Mouse (Mus musculus) stomach, postnatal 0 days (tissue): ENCODE measurements around the gene Syt8. TPM values are rescaled to one million over a fixed set of nuclear protein-coding genes. Genes with fewer than 3 reads are reported as not detected.

Experiments
- ATAC-seq: fragments of 200-750 bp; cut with Nextera tagmentation; 2 replicates; pipeline ENCODE4 v1.8.0; 2017; ENCODE audit not compliant: low FRiP score, low TSS enrichment
- DNase-seq: peaks from one replicate; pipeline ENCODE4 v3.0.0-alpha.2; 2016; ENCODE audit warnings: low spot score
- H3K27ac ChIP-seq: fragments of 300-500 bp; sonication (generic); replicated peaks from 2 replicates; pipeline ENCODE4 v1.5.1; 2014; ENCODE audit warnings: mild to moderate bottlenecking, control low read depth
- H3K27me3 ChIP-seq: fragments of 300-500 bp; sonication (generic); 2 replicates; pipeline ENCODE4 v1.6.1; 2014; ENCODE audit warnings: low read length; ENCODE audit not compliant: control insufficient read depth, insufficient read depth
- H3K36me3 ChIP-seq: fragments of 300-500 bp; sonication (generic); 2 replicates; pipeline ENCODE4 v1.6.1; 2014; ENCODE audit warnings: low read length, mixed read lengths; ENCODE audit not compliant: control insufficient read depth, insufficient read depth
- H3K4me1 ChIP-seq: fragments of 300-500 bp; sonication (generic); replicated peaks from 2 replicates; pipeline ENCODE4 v1.6.1; 2014; ENCODE audit warnings: antibody characterized with exemption; ENCODE audit not compliant: control insufficient read depth, insufficient read depth
- H3K4me2 ChIP-seq: fragments of 300-500 bp; sonication (generic); replicated peaks from 2 replicates; pipeline ENCODE4 v1.6.1; 2014; ENCODE audit warnings: low read depth, mild to moderate bottlenecking, control low read depth, moderate library complexity
- H3K4me3 ChIP-seq: fragments of 300-500 bp; sonication (generic); 2 replicates; pipeline ENCODE4 v1.5.1; 2014; ENCODE audit warnings: low read depth, low read length, control low read depth
- H3K9ac ChIP-seq: fragments of 300-500 bp; sonication (generic); 2 replicates; pipeline ENCODE4 v1.6.1; 2014; ENCODE audit warnings: mild to moderate bottlenecking, low read length, control low read depth, mixed read lengths
- H3K9me3 ChIP-seq: fragments of 300-500 bp; sonication (generic); 2 replicates; pipeline ENCODE4 v1.6.1; 2016; ENCODE audit warnings: low read length; ENCODE audit not compliant: control insufficient read depth
- CTCF ChIP-seq: IDR thresholded peaks from 2 replicates; pipeline ENCODE4 v1.5.1; 2016; ENCODE audit warnings: antibody characterized with exemption, low read depth, mild to moderate bottlenecking, moderate library complexity
- EP300 ChIP-seq: optimal IDR thresholded peaks from 2 replicates; pipeline ENCODE3; 2016; ENCODE audit warnings: antibody characterized with exemption
- WGBS: fragments of 180-500 bp; shearing (Covaris S2); extraction: QIAGEN DNeasy Blood & Tissue Kit; methylation state at CpG from one replicate; pipeline ENCODE4 v1.1.7; 2014; 5-methylcytosine and 5-hydroxymethylcytosine counted together
- polyA plus RNA-seq: library from polyadenylated mRNA; unstranded; fragments of >200 nt; fragmentation: Nextera tagmentation; extraction: Ambion mirVana; gene quantifications from 2 replicates; pipeline ENCODE4 v1.2.1, GENCODE M21; 2015

The Syt8 gene
- polyA plus RNA-seq, 1 experiment from 2014 or later: 70.7 TPM

GRCm38 (mm10) chr7:142454706-142455105 lies 20.1 kb downstream of the Syt8 start:
- Histone ChIP-seq H3K4me3 (no peak overlapping the region), H3K36me3 (no peaks in the 10 kb centered on the region), H3K4me1 (peaks cover 13% of the 10 kb centered on the region), H3K27ac (peak overlapping the region; percentile 95), H3K4me2 (no peak overlapping the region), H3K9ac (no peak overlapping the region), H3K27me3 (no peaks in the 10 kb centered on the region), H3K9me3 (no peaks in the 10 kb centered on the region)
- 35% methylated on average over 1 of the region's 1 CpGs for WGBS
- DNase-seq: peak; percentile 10
- TF ChIP-seq EP300 (no peak), CTCF (no peak)
- ATAC-seq: no peak

DNA sequence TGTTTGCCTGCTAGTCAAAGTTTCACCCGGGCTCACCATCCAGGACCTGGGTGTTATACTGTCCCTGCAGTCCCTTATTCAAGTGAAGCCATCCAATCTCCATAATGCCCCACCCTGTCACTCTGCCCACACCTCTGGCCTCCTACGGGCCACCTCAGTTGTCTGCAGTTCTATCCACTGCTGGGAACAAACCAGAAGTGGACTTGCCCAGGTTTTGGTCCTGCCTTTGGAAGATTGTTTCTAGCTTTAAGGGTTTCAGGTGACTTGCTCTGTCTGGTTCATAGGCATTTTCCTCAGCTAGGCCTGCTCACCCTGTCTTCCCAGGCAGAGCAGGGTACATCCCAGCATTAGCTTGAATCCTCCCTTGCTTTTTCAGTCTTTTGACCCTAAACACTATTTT lies 20.6 kb downstream of the Syt8 start:
- H3K9ac ChIP-seq: peak overlapping the region; percentile 27; the same call in 1 of the 2 replicates
- no peak for TF ChIP-seq CTCF
- TF ChIP-seq EP300: no peak
- no peak overlapping the region for H3K4me2 ChIP-seq
- H3K27ac ChIP-seq: peak overlapping the region; percentile 95
- DNase-seq (peak; percentile 13), ATAC-seq (no peak)
- peaks cover 13% of the 10 kb centered on the region for H3K4me1 ChIP-seq
- 29% methylated on average over 2 of the region's 2 CpGs for WGBS
- no peaks in the 10 kb centered on the region for H3K36me3 ChIP-seq
- no peaks in the 10 kb centered on the region for H3K27me3 ChIP-seq
- no peaks in the 10 kb centered on the region for H3K9me3 ChIP-seq
- H3K4me3 ChIP-seq: no peak overlapping the region

- DNase-seq (peak; percentile 13), ATAC-seq (peak; percentile 1; the same call in 1 of the 2 replicates)
- Histone ChIP-seq H3K27ac (peak overlapping the region; percentile 95), H3K27me3 (no peaks in the 10 kb centered on the region), H3K4me3 (no peak overlapping the region), H3K4me2 (no peak overlapping the region), H3K9me3 (no peaks in the 10 kb centered on the region), H3K4me1 (peaks cover 13% of the 10 kb centered on the region), H3K9ac (0 out of 2 replicates have a peak overlapping the region, but pooled peaks have one; percentile 4), H3K36me3 (no peaks in the 10 kb centered on the region)
- 68% methylated on average over 3 of the region's 3 CpGs for WGBS
- TF ChIP-seq CTCF (no peak), EP300 (no peak)
These were observed 22.2 kb downstream of the Syt8 start for GRCm38 (mm10) chr7:142456806-142457205.

DNA sequence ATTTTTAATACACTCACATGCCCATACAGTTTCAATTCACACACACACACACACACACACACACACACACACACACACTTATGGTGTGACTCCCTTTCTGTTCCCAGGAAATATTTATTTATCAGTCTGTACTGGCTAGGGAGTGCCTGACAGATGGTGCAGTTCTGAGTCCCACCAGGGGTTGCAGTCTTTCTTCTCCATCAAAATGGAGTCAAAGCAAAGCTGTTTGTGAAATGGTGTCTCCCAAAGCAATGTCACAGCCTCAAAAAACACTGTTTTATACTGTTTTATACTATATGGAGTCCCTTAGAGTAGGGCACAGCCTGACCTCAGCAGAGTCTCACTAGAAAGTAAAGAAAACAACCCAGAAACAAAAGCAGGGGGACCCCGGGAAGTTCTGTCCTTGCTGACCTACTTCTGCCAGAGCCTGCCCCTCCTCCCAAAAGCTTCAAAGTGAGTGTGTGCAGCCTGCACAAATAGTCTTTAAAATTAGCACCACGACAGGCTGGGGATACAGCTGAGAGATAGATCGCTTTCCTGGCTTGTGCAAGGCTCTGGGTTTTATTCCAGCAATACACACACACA lies 22.7 kb downstream of the Syt8 start:
- TF ChIP-seq EP300 (peak; percentile 42), CTCF (peak; percentile 59)
- no peak overlapping the region for H3K4me2 ChIP-seq
- peak; percentile 29 for DNase-seq
- H3K4me3 ChIP-seq: no peak overlapping the region
- H3K36me3 ChIP-seq: no peaks in the 10 kb centered on the region
- no peak overlapping the region for H3K9ac ChIP-seq
- H3K9me3 ChIP-seq: no peaks in the 10 kb centered on the region
- peaks cover 13% of the 10 kb centered on the region for H3K4me1 ChIP-seq
- H3K27ac ChIP-seq: peak overlapping the region; percentile 95
- 13% methylated on average over 3 of the region's 3 CpGs for WGBS
- ATAC-seq: peak; percentile 65
- no peaks in the 10 kb centered on the region for H3K27me3 ChIP-seq

GRCm38 (mm10) chr7:142458026-142458425 lies 23.4 kb downstream of the Syt8 start:
- H3K27ac ChIP-seq: peak overlapping the region; percentile 95
- WGBS: 22% methylated on average over 2 of the region's 2 CpGs
- ATAC-seq (peak; percentile 72; the same call in 1 of the 2 replicates), DNase-seq (peak; percentile 24)
- no peak overlapping the region for H3K9ac ChIP-seq
- H3K36me3 ChIP-seq: no peaks in the 10 kb centered on the region
- TF ChIP-seq CTCF: no peak
- TF ChIP-seq EP300: no peak
- no peak overlapping the region for H3K4me2 ChIP-seq
- peaks cover 13% of the 10 kb centered on the region for H3K4me1 ChIP-seq
- H3K27me3 ChIP-seq: no peaks in the 10 kb centered on the region
- no peaks in the 10 kb centered on the region for H3K9me3 ChIP-seq
- no peak overlapping the region for H3K4me3 ChIP-seq

DNA sequence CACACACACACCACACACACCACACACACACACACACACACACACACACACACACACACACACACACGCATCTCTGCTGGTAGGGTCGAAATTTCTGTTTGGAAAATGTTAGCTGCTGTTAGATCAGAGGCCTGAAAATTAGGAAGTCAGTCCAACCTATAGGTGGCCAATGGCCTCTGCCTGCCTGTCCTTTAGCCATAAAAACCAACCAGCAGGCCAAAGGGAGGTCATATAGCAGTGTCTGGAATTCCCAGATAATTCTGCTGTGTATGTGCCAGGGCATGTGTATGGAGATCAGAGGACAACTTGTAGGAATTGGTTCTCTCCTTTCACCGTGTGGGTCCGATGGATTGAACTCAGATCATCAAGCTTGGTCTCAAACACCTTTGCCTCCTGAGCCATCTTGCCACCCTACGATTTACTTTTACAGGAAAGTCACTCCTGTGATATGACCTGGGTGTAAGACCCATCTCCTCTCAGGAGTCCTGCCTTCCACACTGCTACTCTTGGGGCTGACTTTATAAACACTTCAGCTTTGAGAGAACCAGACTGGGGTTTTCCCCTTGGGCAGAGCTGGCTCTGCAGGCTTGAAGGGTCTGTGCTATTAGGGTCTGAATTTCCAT lies 24.1 kb downstream of the Syt8 start:
- ATAC-seq: no peak
- Histone ChIP-seq H3K9ac (no peak overlapping the region), H3K36me3 (no peaks in the 10 kb centered on the region), H3K27me3 (no peaks in the 10 kb centered on the region), H3K4me3 (no peak overlapping the region), H3K9me3 (no peaks in the 10 kb centered on the region), H3K4me2 (no peak overlapping the region), H3K27ac (peak overlapping the region; percentile 95), H3K4me1 (peaks cover 13% of the 10 kb centered on the region)
- peak; percentile 8 for DNase-seq
- 69% methylated on average over 5 of the region's 5 CpGs for WGBS
- no peak for TF ChIP-seq EP300
- no peak for TF ChIP-seq CTCF
